Mouse (Mus musculus) testis, adult 2 months (tissue): Measurements from ENCODE around the gene Lifr.

Source experiments
- CTCF ChIP-seq: fragments of 200-500 bp; IDR thresholded peaks from 2 replicates; pipeline ENCODE4 v1.5.1; 2012; ENCODE audit warnings: low read depth, mild to moderate bottlenecking, inconsistent platforms, low read length, moderate library complexity; ENCODE audit not compliant: control insufficient read depth, insufficient read depth, insufficient replicate concordance
- POLR2A ChIP-seq: fragments of 200-500 bp; IDR thresholded peaks from 2 replicates; pipeline ENCODE4 v1.6.1; 2012; ENCODE audit warnings: low read depth, mild to moderate bottlenecking, inconsistent platforms, low read length, moderate library complexity; ENCODE audit not compliant: control insufficient read depth

GRCm38 (mm10) chr15:7123781-7124450 is 33.5 kb downstream of the Lifr start:
- TF ChIP-seq CTCF (no peak), POLR2A (no peak)
